Mouse (Mus musculus): ENCODE data around the gene Cxadr.

GRCm38 (mm10) chr16:78402316-78402715 is 101.0 kb downstream of the Cxadr start:
- TF ChIP-seq JUND (IDR thresholded peaks at IDR 0.05; ENCODE audit: low read depth, low read length), result no peak
- TF ChIP-seq CTCF (IDR thresholded peaks at IDR 0.05 in 2 of 3, conservative IDR thresholded peaks at IDR 0.05 in 1 of 3; ENCODE audit: control insufficient read depth in 1 of 3, insufficient read depth in 1 of 3, low read depth in 2 of 3, low read length in 3 of 3, poor library complexity in 1 of 3, severe bottlenecking in 1 of 3), result no peak
- TF ChIP-seq NELFE (IDR thresholded peaks at IDR 0.05; ENCODE audit: low read depth, low read length), result no peak
- no peak for TF ChIP-seq USF1 (IDR thresholded peaks at IDR 0.05; ENCODE audit: low read depth, low read length)
- no peak for TF ChIP-seq ZMIZ1 (IDR thresholded peaks at IDR 0.05; ENCODE audit: low read depth, low read length)
- no peak for TF ChIP-seq MAZ (IDR thresholded peaks at IDR 0.05; ENCODE audit: low read depth, low read length)
